Mouse (Mus musculus) kidney, postnatal 4 days (tissue): Measurements from ENCODE around the gene Gm29106.
"Not testable (repeated sequence)": the region's sequence is repeated elsewhere in the genome, so short reads cannot be mapped to it uniquely, and the experiment has no call there.

ENCODE experiments used
- DNase-seq, 2 experiments: peaks; one replicate each; pipeline ENCODE4 v3.0.0; 2021; ENCODE audit warnings: mixed read lengths in 2 of 2

The Gm29106 gene

DNA sequence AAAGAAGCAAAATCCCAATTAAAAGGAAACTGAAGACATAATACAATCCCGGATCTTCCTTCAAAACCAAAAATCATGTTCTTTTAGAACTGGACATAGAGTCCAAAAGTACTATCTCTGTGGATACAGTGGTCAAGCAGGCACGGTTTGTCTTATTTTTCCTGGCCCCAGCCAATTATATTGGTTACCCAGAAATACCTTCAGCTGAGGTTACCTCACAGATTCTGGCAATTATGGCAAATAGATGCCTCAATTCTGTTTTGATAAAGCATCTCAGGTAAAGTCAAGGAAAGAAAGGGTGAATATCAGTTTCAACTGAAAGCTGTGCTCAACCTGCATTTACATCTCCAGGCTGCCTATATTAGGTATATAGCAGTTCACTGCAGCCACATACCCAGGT is at the start of gene Gm29106:
Gm29106 (plus strand) TSS at position 301 of the 400 bp plus-strand sequence.
- not testable (repeated sequence) for DNase-seq

DNA sequence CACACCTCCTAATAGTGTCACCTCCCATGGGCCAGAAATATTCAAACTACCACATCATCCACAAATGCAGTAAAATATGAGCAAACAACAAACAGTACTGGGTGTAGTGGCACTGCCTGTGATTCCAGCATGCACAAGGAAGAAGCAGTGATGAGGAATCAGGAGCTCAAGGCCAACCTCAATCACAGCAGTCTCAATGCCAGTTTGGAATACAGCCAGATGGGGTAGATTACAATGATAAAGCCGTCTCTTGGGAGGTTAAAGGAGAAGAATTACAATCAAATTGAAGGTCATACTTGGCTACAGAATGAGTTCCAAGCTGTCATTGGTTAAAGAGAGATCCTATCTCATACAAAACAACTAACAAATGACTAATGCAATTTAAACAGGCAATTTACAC is 52.2 kb downstream of the Gm29106 start:
- DNase-seq = no peak

DNA sequence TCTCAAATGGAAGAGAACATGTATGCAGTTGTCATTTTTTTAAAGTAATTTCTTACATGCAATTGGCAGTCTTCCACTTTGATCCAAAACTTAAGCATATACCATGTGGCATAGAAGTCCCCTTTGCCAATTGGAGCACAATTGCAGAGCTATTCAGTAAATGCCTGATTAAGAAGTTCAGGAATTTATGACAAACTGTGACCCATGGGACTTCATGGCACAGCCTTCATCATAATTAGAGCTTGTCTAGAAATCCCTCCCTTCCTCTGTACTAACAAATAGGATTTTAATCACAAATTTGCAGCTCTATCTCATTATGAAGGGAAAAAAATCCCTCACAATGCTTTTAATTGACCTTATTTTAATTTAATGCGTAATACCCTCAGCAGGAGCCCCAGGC is 59.7 kb downstream of the Gm29106 start:
- no peak for DNase-seq
